Mouse (Mus musculus): ENCODE measurements around the gene Fpgs. TPM values are rescaled to one million over a fixed set of nuclear protein-coding genes. Genes with fewer than 3 reads are reported as not detected.

The Fpgs gene
- total RNA-seq (2018; cell fraction: chromatin; rRNA removed) = 10 to 100 TPM in 17 of 26 experiments, 1 to 10 TPM in 9; 2.6 to 40.2 (median 13.5) TPM
- 1 to 10 TPM; 1.3 to 5.0 (median 2.8) TPM for total RNA-seq (2018; cell fraction: cytosol; rRNA removed)
- total RNA-seq (2018; cell fraction: nucleus; rRNA removed) = 10 to 100 TPM in 5 of 26 experiments, 1 to 10 TPM in 21; 1.8 to 30.5 (median 5.1) TPM
- polyA plus RNA-seq (2018) = 2.8 to 10.3 TPM (median 3.5 TPM) in 3 replicates

- Histone ChIP-seq H3K36me3 (ENCODE audit: inconsistent target) (peaks cover 39% of the 10 kb centered on the region), H3K4me3 (ENCODE audit: inconsistent target) (no peak within 1 kb of the TSS), H3K27ac (no peak within 1 kb of the TSS), H3K79me2 (ENCODE audit: inconsistent target) (peaks cover 28% of the 10 kb centered on the region)
- WGBS (ENCODE audit: missing documents) = 80% methylated on average over 2 of the region's 2 CpGs
Measured at GRCm38 (mm10) chr2:32704021-32704421, at the start of gene Fpgs. TSS of gene Fpgs (minus strand) at chr2:32704145.

GRCm38 (mm10) chr2:32752181-32752580 lies 48.2 kb upstream of the Fpgs start:
- 80% methylated on average over 8 of the region's 10 CpGs for WGBS (ENCODE audit: missing documents)

GRCm38 (mm10) chr2:32751665-32752033 lies 47.7 kb upstream of the Fpgs start:
- peaks cover 68% of the 10 kb centered on the region for H3K36me3 ChIP-seq (ENCODE audit: inconsistent target)
- H3K4me3 ChIP-seq (ENCODE audit: inconsistent target) = no peak overlapping the region
- H3K27ac ChIP-seq = no peak overlapping the region
- WGBS (ENCODE audit: missing documents) = 98% methylated on average over 7 of the region's 10 CpGs
- no peaks in the 10 kb centered on the region for H3K79me2 ChIP-seq (ENCODE audit: inconsistent target)

More at GRCm38 (mm10) chr2:32752181-32752580, 48.2 kb upstream of the Fpgs start:
- no peaks in the 10 kb centered on the region for H3K79me2 ChIP-seq (ENCODE audit: inconsistent target)
- H3K4me3 ChIP-seq (ENCODE audit: inconsistent target) = no peak overlapping the region
- no peak overlapping the region for H3K27ac ChIP-seq
- peaks cover 62% of the 10 kb centered on the region for H3K36me3 ChIP-seq (ENCODE audit: inconsistent target)

- H3K4me3 ChIP-seq (ENCODE audit: inconsistent target) = no peak overlapping the region
- H3K27ac ChIP-seq = no peak overlapping the region
- H3K36me3 ChIP-seq (ENCODE audit: inconsistent target) = peaks cover 73% of the 10 kb centered on the region
- no peaks in the 10 kb centered on the region for H3K79me2 ChIP-seq (ENCODE audit: inconsistent target)
- WGBS (ENCODE audit: missing documents) = 94% methylated on average over 27 of the region's 31 CpGs
Measured at GRCm38 (mm10) chr2:32750887-32751664, 47.1 kb upstream of the Fpgs start.

GRCm38 (mm10) chr2:32750199-32750598 lies 46.3 kb upstream of the Fpgs start:
- Histone ChIP-seq H3K79me2 (ENCODE audit: inconsistent target) (no peaks in the 10 kb centered on the region), H3K36me3 (ENCODE audit: inconsistent target) (peaks cover 82% of the 10 kb centered on the region), H3K4me3 (ENCODE audit: inconsistent target) (no peak overlapping the region), H3K27ac (no peak overlapping the region)
- WGBS (ENCODE audit: missing documents) = 65% methylated on average over 7 of the region's 7 CpGs

GRCm38 (mm10) chr2:32749082-32749481 lies 45.1 kb upstream of the Fpgs start:
- Histone ChIP-seq H3K79me2 (ENCODE audit: inconsistent target) (no peaks in the 10 kb centered on the region), H3K4me3 (ENCODE audit: inconsistent target) (no peak overlapping the region), H3K27ac (no peak overlapping the region), H3K36me3 (ENCODE audit: inconsistent target) (peaks cover 76% of the 10 kb centered on the region)
- 93% methylated on average over 14 of the region's 16 CpGs for WGBS (ENCODE audit: missing documents)

GRCm38 (mm10) chr2:32744272-32744982 lies 40.5 kb upstream of the Fpgs start:
- Histone ChIP-seq H3K27ac (no peak overlapping the region), H3K79me2 (ENCODE audit: inconsistent target) (peaks cover 18% of the 10 kb centered on the region; the same call in 1 of the 2 replicates), H3K4me3 (ENCODE audit: inconsistent target) (no peak overlapping the region), H3K36me3 (ENCODE audit: inconsistent target) (peaks cover 42% of the 10 kb centered on the region)
- WGBS (ENCODE audit: missing documents) = 42% methylated on average over 15 of the region's 15 CpGs

- no peak overlapping the region for H3K4me3 ChIP-seq (ENCODE audit: inconsistent target)
- H3K27ac ChIP-seq = no peak overlapping the region
- 94% methylated on average over 17 of the region's 18 CpGs for WGBS (ENCODE audit: missing documents)
- peaks cover 21% of the 10 kb centered on the region; the same call in 1 of the 2 replicates for H3K79me2 ChIP-seq (ENCODE audit: inconsistent target)
- peaks cover 20% of the 10 kb centered on the region for H3K36me3 ChIP-seq (ENCODE audit: inconsistent target)
Measured at GRCm38 (mm10) chr2:32742173-32742531, 38.2 kb upstream of the Fpgs start.

GRCm38 (mm10) chr2:32741273-32742172 lies 37.6 kb upstream of the Fpgs start:
- WGBS (ENCODE audit: missing documents) = 90% methylated on average over 49 of the region's 58 CpGs
- Histone ChIP-seq H3K4me3 (ENCODE audit: inconsistent target) (no peak overlapping the region), H3K36me3 (ENCODE audit: inconsistent target) (peaks cover 14% of the 10 kb centered on the region; the same call in 1 of the 2 replicates), H3K27ac (no peak overlapping the region), H3K79me2 (ENCODE audit: inconsistent target) (peaks cover 21% of the 10 kb centered on the region; the same call in 1 of the 2 replicates)

GRCm38 (mm10) chr2:32740916-32741272 lies 36.9 kb upstream of the Fpgs start, which contains the start of gene 6330409D20Rik:
TSS of gene 6330409D20Rik (minus strand) at chr2:32741016.
- WGBS (ENCODE audit: missing documents) = 91% methylated on average over 8 of the region's 11 CpGs

GRCm38 (mm10) chr2:32739311-32739710 lies 35.4 kb upstream of the Fpgs start:
- Histone ChIP-seq H3K36me3 (ENCODE audit: inconsistent target) (no peaks in the 10 kb centered on the region), H3K27ac (no peak overlapping the region), H3K79me2 (ENCODE audit: inconsistent target) (peaks cover 21% of the 10 kb centered on the region; the same call in 1 of the 2 replicates), H3K4me3 (ENCODE audit: inconsistent target) (no peak overlapping the region)
- 97% methylated on average over 4 of the region's 4 CpGs for WGBS (ENCODE audit: missing documents)

More at GRCm38 (mm10) chr2:32740916-32741272, 36.9 kb upstream of the Fpgs start, which contains the start of gene 6330409D20Rik:
- H3K4me3 ChIP-seq (ENCODE audit: inconsistent target) = no peak within 1 kb of the TSS
- H3K36me3 ChIP-seq (ENCODE audit: inconsistent target) = peaks cover 8% of the 10 kb centered on the region; the same call in 1 of the 2 replicates
- H3K79me2 ChIP-seq (ENCODE audit: inconsistent target) = peaks cover 21% of the 10 kb centered on the region; the same call in 1 of the 2 replicates
- no peak within 1 kb of the TSS for H3K27ac ChIP-seq

GRCm38 (mm10) chr2:32737008-32737407 lies 33.1 kb upstream of the Fpgs start:
- Histone ChIP-seq H3K27ac (peak overlapping the region; percentile 73), H3K79me2 (ENCODE audit: inconsistent target) (peaks cover 21% of the 10 kb centered on the region; the same call in 1 of the 2 replicates), H3K36me3 (ENCODE audit: inconsistent target) (no peaks in the 10 kb centered on the region), H3K4me3 (ENCODE audit: inconsistent target) (no peak overlapping the region)
- whole genome bisulfite sequencing (ENCODE audit: missing documents) = 31% methylated on average over 6 of the region's 6 CpGs

- WGBS (ENCODE audit: missing documents) = 73% methylated on average over 3 of the region's 3 CpGs
- no peak overlapping the region for H3K4me3 ChIP-seq (ENCODE audit: inconsistent target)
- peaks cover 17% of the 10 kb centered on the region; the same call in 1 of the 2 replicates for H3K79me2 ChIP-seq (ENCODE audit: inconsistent target)
- no peaks in the 10 kb centered on the region for H3K36me3 ChIP-seq (ENCODE audit: inconsistent target)
- H3K27ac ChIP-seq = peak overlapping the region; percentile 73
Measured at GRCm38 (mm10) chr2:32736306-32736829, 32.4 kb upstream of the Fpgs start.
